Mouse (Mus musculus) thymus, postnatal 0 days (tissue): Measurements from ENCODE around the gene Bhlhe23. TPM values are rescaled to one million over a fixed set of nuclear protein-coding genes. Genes with fewer than 3 reads are reported as not detected.
A peak's percentile ranks its signal among the peaks of the same experiment; 100 is the strongest.

Experiments used
- DNase-seq: peaks from one replicate; pipeline ENCODE4 v3.0.0-alpha.2; 2015; ENCODE audit warnings: low spot score
- polyA plus RNA-seq: library from polyadenylated mRNA; unstranded; fragments of >200 nt; fragmentation: Nextera tagmentation; extraction: Ambion mirVana; gene quantifications from 2 replicates; pipeline ENCODE4 v1.2.1, GENCODE M21; 2015

The Bhlhe23 gene
- polyA plus RNA-seq = 0.17 and 0.19 TPM in 2 replicates

- no peak for DNase-seq
These were observed at the start of gene Bhlhe23 for GRCm38 (mm10) chr2:180776793-180777192. Gene Bhlhe23, minus strand, starts transcription at chr2:180776900.

- no peak for DNase-seq
These were observed 48.6 kb upstream of the Bhlhe23 start for GRCm38 (mm10) chr2:180825147-180825941.

- DNase-seq = no peak
These were observed 48.0 kb upstream of the Bhlhe23 start for GRCm38 (mm10) chr2:180824724-180825123.

GRCm38 (mm10) chr2:180824061-180824460 is 47.4 kb upstream of the Bhlhe23 start:
- DNase-seq = no peak

- DNase-seq = peak; percentile 24
These were observed 45.8 kb upstream of the Bhlhe23 start for GRCm38 (mm10) chr2:180822476-180822875.

GRCm38 (mm10) chr2:180819504-180819903 is 42.8 kb upstream of the Bhlhe23 start:
- DNase-seq = no peak

- DNase-seq = no peak
These were observed 39.9 kb upstream of the Bhlhe23 start for GRCm38 (mm10) chr2:180816440-180817065.

GRCm38 (mm10) chr2:180813982-180814568 is 37.4 kb upstream of the Bhlhe23 start:
- no peak for DNase-seq

GRCm38 (mm10) chr2:180811002-180811401 is 34.3 kb upstream of the Bhlhe23 start:
- DNase-seq = no peak

GRCm38 (mm10) chr2:180809510-180809909 is 32.8 kb upstream of the Bhlhe23 start:
- DNase-seq = no peak

GRCm38 (mm10) chr2:180805966-180806365 is 29.3 kb upstream of the Bhlhe23 start:
- DNase-seq = no peak

- DNase-seq = no peak
These were observed 19.3 kb upstream of the Bhlhe23 start for GRCm38 (mm10) chr2:180796008-180796407.

- DNase-seq = no peak
These were observed 18.9 kb upstream of the Bhlhe23 start for GRCm38 (mm10) chr2:180795597-180795996.

GRCm38 (mm10) chr2:180794422-180794821 is 17.7 kb upstream of the Bhlhe23 start:
- DNase-seq = no peak

- DNase-seq = peak; percentile 49
These were observed 15.0 kb upstream of the Bhlhe23 start for GRCm38 (mm10) chr2:180791674-180792073.

- no peak for DNase-seq
These were observed 12.1 kb upstream of the Bhlhe23 start for GRCm38 (mm10) chr2:180788843-180789242.

GRCm38 (mm10) chr2:180788386-180788785 is 11.7 kb upstream of the Bhlhe23 start:
- no peak for DNase-seq

GRCm38 (mm10) chr2:180787566-180788232 is 11.0 kb upstream of the Bhlhe23 start:
- DNase-seq = no peak

- peak; percentile 41 for DNase-seq
These were observed 10.0 kb upstream of the Bhlhe23 start for GRCm38 (mm10) chr2:180786732-180787131.

- DNase-seq = no peak
These were observed 3.6 kb upstream of the Bhlhe23 start for GRCm38 (mm10) chr2:180780282-180780681.

GRCm38 (mm10) chr2:180779226-180780104 is 2.8 kb upstream of the Bhlhe23 start:
- DNase-seq = peak; percentile 59
